Mouse (Mus musculus): ENCODE measurements around the gene Map2k3. TPM values are rescaled to one million over a fixed set of nuclear protein-coding genes. Genes with fewer than 3 reads are reported as not detected.

Map2k3 gene
- total RNA-seq, 2 experiments from 2014 or later: 84.2 to 84.5 TPM

DNA sequence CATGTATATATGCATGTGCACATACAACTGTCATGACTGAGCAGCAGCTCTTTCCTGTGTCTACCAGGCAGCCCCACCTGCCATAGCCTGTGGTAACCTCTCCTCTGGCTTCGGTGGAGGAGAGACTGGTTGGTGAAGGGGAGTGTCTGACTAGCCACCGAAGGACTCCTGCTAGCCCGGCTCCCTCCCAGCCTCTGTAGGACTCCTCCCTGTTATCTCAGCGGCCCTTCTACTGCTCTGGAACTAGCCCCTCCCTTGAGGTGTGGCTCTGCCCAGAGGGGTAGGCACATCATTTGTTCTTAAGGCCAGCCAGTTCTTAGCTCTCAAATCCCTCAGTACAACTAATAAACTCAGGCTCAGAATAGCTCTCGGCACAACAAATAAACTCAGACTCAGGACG is 7.3 kb upstream of the Map2k3 start:
- no peak for DNase-seq
- intact Hi-C loops (cut with DNase I): no loop called here

DNA sequence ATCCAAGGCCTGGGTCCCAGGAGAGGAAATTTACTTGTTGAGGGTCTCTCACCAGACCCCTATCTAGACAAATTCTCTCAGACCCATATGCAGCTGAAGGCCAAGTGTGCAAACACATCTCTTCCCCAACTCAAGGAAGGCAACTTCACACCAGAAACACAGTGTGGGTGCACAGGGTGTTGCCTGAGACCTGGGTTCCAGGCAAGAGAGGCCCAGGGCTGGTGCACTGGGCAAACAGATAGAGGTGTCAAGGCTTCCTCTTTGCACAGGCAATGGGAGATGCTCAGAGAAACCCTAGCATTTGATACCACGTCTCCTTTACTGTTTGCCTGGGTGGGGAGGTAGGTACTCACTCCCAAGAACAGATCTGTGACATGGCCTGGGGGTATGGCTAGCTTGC is 6.9 kb upstream of the Map2k3 start:
- no peak for DNase-seq
- intact Hi-C loops (cut with DNase I): no loop called here

DNA sequence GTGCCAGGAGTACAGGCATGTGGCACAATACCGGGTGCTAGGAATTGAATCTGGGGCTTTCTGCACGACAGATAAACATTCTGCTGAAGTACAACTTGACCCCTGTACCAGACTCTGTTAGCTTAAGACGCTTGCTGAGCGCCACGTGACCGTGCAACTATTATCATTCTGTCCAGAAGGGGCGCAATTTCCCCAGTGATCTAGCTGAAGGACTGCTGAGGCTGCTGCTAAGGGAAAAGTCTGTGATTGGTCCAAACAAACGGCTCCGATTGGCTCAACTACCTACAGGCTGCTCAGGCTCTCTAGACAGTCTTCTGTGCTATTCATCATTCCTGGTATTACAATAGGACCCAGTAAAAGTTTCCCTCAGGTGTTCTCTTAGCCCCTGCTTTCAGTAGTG is 4.6 kb upstream of the Map2k3 start:
- intact Hi-C loops (cut with DNase I): no loop called here
- peak; percentile 88 to 90 for DNase-seq

DNA sequence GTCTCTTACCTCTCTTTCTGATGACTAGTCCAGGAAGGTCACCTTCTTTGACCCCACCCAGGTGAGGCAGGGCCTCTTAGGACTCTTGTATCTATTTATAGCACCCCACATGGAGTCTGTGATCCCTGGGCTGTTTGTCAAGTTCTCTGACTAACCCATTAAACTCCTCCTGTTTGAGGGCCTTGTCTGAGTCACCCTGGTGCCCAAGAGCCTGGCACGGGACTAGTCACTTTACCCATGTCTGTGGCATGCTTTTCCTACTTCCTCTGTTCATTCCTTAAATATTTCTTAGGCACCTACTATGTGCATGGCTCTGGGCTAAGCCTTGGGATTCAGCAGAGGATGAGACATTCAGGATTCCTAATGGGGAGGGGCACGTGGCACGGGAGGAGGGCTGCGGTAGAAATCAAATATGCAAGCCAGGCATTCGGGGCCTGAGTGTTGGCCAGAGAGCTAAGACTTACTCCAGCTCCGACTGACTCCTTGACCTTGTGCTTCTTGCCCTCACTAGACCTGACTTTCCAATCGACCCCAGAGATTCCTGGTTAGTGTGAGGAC is 1.0 kb upstream of the Map2k3 start:
- DNase-seq: no peak
- intact Hi-C loops (cut with DNase I): loop anchor here (10.0 kb wide), 1 partner anchor 334 kb away; the partner anchor contains the start of gene Aldh3a2

DNA sequence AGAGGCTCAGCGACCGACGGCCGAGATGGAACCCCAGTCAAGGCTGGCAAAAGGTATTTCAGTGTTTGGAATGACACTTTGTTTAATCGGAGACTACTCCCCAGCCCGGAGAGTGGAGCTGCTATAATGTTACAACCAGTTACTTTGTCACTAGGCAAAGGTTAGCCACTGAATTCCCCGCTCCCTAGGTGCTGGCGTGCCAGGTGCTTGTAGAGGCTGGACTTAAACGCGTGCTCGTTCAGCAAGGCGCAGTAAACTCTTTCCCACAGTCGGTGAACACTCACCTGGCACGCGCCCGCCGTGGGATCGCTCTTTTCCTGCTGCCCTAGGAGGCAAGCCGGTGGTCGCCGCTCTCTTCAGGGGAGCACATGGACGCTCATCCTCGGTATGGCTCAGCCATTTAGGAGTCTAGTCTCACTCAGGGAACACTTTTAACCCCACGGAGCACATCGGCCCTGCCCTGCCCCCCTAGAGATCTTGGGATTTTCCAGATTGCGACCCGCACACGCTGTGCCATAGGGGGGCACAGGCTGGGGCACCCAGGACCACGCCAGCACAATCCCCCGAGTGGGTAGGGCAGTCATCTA is 458 bp upstream of the Map2k3 start:
- no peak for DNase-seq
- intact Hi-C loops (cut with DNase I): loop anchor here (10.0 kb wide), 1 partner anchor 333 kb away; the partner anchor contains the start of gene Aldh3a2

DNA sequence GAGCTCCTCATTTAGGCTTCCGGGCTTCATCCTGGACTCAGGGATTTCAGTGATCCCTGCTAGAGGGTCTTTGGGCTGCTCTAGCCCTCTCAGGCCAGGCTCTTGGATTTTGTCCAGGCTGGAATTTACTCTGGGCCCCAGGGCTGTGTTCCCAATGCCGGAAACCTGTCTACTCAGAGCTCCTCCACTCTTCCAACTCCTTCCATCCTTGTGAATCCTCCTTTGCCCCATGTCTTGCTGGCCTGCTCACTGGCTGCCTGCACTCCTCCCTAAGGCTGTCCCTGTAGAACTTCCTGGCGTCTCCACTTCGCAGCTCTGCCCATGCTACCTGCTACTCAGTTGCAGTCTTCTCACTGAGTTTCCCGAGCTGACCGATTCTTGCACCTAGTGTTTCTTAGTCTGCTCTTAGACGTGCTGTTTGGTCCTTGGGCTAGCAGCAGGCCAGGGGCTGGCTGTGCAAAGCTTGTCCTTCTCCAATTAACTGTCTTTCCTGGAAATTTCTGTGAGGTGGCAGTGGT is 729 bp downstream of the Map2k3 start:
- intact Hi-C loops (cut with DNase I): loop anchor here (2.0 to 10.0 kb wide), 2 partner anchors 18 to 332 kb away; partner anchors contain the start of genes Aldh3a2 and Natd1
- DNase-seq: no peak

DNA sequence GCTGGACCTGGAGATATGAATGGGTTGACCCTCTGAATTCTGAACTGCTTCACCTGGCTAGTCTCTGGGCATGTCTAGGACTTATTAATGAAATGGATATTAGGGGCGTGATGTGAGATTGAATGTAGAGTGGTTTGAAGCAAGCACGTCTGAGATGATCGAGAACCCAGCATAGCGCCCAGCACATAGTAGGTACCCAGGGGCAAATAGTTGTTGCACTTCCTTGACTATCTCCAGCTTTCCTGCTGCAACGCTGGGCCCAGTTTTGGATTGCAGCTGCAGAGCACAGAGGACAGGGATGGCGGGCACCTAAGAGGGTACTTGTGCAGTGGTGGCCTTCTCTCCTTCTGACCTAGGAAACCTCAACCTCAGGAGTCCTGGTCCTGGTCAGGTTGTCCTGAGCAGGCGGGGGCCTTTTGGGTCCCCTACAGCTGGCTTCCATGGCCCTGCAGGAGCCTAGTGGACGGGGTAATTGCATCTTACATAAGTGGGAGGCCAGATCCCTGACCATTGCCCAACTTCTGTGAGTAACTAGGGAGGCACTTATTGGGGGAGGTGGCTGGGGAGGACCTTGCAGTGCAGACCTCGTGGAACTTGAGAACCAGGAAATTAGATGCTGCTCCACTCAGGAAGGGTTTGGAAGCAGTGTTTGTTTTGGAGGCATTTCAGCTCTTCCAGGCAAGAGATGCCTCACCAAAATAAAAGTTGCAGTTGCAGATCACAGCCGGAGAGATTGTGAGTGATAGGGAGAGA is 1.5 kb downstream of the Map2k3 start:
- intact Hi-C loops (cut with DNase I): loop anchor here (2.0 to 10.0 kb wide), 2 partner anchors 19 to 331 kb away; partner anchors contain the start of genes Aldh3a2 and Natd1
- no peak for DNase-seq

DNA sequence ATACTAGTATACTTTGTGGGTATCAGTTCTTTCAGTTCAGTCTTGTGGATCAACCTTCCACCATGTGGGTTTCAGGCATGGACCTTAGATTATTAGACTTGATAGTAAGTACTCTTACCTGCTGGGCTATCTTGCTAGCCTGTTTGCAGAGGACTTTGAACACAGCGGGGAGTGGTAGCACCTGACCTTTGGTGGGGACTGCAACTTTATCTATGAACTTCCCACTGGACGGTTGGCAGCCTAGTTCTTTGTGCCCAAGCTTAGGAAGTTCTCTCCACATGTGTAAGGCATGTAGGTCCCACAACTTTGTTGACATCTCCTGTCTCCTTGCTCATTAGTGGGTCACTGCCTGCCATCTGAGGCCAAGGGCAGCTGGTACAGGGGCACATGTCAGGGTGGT is 3.0 kb downstream of the Map2k3 start:
- intact Hi-C loops (cut with DNase I): loop anchor here (10.0 kb wide), 1 partner anchor 330 kb away; the partner anchor contains the start of gene Aldh3a2
- no peak for DNase-seq

DNA sequence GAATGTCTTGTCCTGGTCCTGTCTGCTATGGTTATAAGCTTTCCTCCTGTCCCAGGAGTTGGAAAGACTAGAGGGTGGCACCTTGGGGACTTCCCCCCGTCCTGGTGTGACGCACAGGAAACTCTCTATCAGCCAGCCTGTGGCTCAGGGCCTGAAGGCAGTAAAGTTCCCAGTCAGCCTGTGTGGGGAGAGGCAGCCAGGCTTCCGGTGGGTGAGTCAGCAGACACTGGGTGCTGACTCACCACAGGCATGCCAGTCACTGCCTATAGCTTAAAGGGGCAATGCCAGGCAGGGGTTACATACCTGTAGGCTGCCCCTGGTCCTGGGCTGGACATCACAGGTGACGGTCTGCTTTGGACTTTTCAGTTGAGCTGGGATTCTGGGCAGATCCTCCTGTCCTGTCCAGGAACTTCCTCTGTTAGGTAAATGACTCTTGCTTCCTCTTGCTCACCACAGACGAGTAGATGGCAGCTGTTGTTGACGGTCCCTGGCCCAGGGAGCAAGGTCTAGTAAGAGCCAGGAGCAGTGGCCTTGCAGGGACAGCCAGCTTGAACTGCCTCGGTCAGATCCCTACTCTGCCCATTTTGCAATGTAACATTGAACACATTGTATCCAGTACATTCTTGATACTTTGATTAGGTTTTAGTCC is 3.6 kb downstream of the Map2k3 start:
- intact Hi-C loops (cut with DNase I): loop anchor here (10.0 kb wide), 1 partner anchor 329 kb away; the partner anchor contains the start of gene Aldh3a2
- peak; percentile 67 to 76 for DNase-seq

DNA sequence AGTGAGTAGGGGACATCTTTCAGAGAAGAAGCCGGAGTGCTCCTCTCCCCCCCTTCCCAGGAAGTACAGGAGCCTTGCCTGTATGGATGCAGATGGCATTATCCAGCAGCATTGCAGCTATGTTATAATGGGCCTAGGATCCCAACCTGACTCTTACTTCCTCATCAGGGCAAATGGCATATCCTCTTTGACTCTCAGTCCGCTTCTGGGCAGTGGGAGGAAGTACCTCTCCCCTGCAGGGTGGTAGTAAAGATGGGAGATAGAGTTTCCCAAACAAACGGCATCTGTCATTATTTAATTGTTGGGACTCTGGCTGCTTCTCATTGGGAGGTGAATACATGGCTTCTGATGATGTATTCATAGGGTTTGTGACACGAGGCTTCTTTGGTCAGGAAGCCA is 4.1 kb downstream of the Map2k3 start:
- DNase-seq: no peak
- intact Hi-C loops (cut with DNase I): loop anchor here (10.0 kb wide), 1 partner anchor 329 kb away; the partner anchor contains the start of gene Aldh3a2

DNA sequence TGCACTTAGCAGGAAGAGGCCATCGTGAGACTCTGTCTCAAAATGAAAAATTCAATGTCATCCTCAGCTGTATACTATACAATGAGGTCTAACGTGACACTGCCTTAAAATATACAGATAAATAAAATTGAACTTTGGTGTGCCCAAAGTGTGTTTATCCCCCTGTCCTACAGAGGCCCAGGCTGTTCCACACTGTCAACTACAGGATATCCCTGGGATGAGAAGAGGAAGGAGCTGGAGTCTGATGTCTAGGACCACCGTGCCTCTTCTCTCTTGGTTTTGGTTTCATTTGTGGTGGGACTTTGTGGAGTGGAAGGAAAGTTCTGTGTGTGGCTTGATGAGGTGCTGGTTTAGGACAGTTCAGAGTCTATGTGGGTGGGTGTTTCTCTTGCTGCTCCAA is 5.8 kb downstream of the Map2k3 start:
- intact Hi-C loops (cut with DNase I): loop anchor here (10.0 kb wide), 1 partner anchor 327 kb away; the partner anchor contains the start of gene Aldh3a2
- no peak for DNase-seq

DNA sequence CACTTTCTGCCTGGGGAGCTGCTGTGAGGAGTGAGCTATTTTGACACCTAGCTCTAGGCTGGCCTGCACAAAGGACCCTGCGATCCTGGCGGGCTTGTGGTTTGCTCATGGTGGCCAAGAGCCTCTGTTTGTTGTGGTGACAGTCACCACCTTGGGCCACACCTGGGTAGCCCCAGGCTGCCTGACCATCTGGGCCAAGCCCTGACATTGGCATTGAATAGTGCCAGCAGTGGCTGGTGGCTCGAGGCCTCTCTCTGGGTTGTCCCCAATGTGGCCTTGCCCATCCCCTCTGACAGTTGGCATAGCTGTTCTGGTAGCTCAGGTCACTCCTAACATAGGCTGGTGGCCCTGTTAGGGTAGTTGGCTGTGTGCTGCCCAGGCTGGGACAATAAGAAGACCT is 7.7 kb downstream of the Map2k3 start:
- intact Hi-C loops (cut with DNase I): loop anchor here (10.0 kb wide), 1 partner anchor 325 kb away; the partner anchor contains the start of gene Aldh3a2
- peak; percentile 33 to 57 for DNase-seq

DNA sequence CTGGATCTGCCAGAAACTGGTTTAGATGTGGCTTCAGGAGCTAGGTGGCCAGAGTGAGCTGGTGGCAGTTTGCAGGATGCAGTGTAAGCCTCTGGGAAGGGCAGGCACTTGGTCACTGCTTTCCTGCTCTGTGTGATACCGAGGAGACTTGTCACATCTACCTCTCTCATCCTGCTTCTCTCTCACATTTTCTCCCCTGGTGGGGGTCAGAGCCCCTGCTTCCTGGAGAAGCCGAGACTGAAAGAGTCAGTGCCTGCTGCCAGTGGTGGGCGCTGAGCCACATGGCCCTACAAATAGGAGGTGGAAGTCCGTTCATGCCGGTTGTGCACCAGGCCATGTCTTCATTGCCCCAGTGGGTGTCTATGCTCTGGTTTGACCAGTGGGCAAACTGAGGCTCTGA is 8.7 kb downstream of the Map2k3 start:
- intact Hi-C loops (cut with DNase I): no loop called here
- no peak for DNase-seq

DNA sequence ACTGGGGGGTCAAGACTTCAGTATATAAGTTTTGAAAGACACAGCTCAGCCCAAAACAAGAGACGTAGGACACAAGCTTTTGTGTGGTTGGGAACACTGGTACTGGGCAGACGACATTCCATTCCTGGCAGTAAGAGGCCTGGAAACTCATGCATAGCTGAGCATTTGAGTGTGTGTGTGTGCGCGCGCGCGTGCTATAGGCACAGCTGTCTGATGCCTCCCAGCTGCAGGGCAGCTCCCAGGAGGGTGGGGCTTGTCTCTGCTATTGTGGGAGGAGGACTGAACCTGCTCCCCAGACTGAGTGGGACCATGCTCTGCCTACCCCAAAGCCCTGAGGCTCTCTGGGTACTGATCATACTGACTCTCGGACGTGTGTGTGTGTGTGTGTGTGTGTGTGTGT is 9.5 kb downstream of the Map2k3 start:
- DNase-seq: no peak
- intact Hi-C loops (cut with DNase I): no loop called here

DNA sequence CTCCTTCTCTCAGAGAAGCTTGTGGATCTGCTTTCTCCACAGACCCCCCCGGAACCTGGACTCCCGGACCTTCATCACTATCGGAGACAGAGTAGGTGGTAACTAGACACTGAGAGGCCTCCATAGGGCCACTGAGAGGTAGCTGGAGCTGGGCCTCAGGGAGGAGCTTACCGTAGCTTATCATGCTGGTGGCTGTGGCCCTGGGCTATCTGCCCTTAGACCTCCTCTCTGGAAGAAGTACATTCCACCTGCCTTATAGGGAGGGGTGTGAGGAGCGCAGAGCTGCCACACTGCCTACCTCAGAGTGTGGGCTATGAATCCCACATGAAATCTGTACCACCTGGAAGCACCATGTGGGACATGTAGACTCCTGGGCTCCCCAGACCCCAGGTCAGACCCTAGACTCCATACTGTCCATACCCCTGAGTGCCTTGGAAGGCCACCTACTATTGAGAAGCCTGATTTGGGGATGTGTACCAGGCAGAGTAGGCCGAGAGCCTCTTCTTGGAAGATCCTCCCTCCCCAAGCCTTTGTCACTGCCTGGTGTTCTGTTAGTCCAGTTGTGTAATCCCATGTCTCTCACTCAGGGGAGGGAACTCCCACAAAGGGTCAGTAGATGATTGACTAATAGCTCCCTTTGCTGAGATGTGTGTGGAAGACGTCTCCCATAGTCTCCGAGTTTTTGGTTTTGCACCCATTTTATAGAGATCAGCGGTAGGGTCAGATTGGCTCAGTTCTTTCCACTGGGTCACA is 10.6 kb downstream of the Map2k3 start:
- intact Hi-C loops (cut with DNase I): no loop called here
- no peak for DNase-seq

DNA sequence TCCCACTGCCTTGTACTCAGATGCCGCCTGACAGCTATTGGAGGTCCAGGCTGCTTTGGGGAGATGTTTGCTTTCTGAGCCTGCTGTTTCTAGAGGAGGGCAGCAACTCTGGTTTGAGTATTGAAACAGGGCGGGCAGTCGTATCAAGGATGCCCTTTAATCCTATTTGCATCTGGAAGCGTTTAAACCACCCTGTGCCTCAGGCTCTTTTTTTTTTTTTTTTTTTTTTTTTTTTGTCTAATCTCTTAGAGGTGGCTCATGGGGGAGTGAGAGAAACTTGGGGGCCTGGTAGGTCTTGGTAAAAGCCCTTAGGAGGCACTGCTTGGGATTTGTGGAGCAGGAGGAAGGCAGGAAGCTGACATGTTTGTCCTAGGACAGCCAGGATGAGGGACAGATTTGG is 13.2 kb downstream of the Map2k3 start:
- DNase-seq: no peak
- intact Hi-C loops (cut with DNase I): no loop called here

DNA sequence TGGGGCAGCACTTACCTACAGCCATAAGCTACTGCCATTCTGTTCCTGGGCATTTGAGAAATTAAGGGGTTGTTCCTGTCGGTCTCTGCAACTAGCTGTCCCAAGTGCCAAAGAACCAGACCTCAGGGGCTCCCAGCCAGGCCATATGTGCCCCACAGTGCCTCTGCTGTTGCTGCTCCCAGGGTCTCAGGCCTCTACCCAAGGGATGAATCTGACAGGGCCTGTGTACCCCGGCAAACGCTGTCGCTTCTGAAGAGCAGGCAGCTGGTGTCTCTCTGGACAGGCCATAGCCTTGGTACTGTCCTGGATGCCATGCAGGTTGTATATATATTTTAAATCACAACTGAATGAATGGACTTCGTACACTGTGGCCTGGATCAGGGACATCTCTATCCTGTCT is 20.1 kb downstream of the Map2k3 start:
- intact Hi-C loops (cut with DNase I): loop anchor here (5.0 kb wide), 1 partner anchor 95 kb away; no protein-coding TSS in a partner anchor
- no peak for DNase-seq

DNA sequence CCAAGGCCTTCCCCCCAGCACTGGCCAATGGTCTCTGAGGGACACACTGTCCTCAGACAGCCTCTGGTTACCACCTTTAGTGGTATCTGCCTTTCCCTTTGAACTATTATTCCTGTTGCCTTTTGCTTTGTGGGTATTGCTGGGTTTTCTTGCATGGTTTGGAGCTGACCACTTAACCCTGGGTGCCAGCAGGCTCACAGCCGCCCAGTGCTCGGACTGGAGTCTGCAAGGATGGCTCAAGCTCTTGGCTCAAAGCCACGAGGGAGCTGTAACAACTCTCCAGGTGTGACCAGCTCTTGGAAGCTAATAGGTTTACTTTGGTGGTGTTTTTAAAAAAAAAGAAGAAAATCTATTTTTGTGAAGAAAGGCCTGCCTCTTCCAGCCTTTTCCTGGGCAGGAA is 20.5 kb downstream of the Map2k3 start:
- intact Hi-C loops (cut with DNase I): loop anchor here (5.0 kb wide), 1 partner anchor 95 kb away; no protein-coding TSS in a partner anchor
- DNase-seq: no peak

DNA sequence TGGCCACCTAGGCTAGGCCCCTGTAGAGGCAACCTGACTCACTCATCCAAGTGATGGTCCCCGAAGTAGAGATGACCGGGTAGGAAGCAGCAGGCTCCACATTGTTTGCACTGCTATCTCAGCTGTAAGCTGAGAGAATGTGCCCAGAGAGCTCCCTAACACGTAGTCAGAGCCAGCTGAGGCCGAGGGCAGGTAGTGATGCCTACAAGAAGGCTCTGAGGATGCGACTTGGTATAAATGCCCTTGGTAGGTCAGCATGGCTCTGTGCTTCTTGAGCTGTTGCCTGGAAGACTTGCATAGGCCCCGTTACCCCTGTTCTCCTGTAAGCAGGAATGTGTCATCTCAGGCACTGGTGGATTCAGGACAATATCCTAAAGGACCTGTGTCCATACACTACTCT is 21.2 kb downstream of the Map2k3 start:
- DNase-seq: no peak
- intact Hi-C loops (cut with DNase I): loop anchor here (1.0 to 5.0 kb wide), 2 partner anchors 94 to 138 kb away; no protein-coding TSS in a partner anchor

DNA sequence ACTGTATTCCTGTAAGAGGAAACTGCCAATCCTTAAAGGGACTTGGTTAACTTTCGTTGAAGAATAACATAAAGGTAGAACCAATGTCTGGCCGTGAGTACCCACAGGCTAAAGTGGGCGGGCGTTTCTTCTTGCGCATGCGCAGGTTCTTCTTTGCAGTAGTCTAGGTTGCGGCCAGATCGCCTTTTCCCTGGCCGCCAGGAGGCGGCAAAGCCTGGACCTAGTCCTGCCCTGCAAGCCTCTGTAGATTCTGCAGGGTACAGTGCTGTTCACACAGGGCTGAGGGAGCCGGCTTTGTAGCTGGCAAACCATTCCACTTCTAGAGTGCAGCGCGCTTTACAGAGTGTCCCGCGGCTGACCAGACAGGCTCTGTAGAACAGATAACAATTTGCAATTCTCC is 22.0 kb downstream of the Map2k3 start:
- intact Hi-C loops (cut with DNase I): loop anchor here (1.0 to 5.0 kb wide), 2 partner anchors 93 to 137 kb away; no protein-coding TSS in a partner anchor
- peak; percentile 79 to 80 for DNase-seq

Data from heart, postnatal 36 days (tissue).